In genomic region chr9:30480464-30480863, GRCm38 (mm10) we compare ENCODE assay signal across 8 mouse cellular contexts. TPM values are rescaled to one million over a fixed set of nuclear protein-coding genes. Genes with fewer than 3 reads are reported as not detected.
DNase-seq lines count a peak whose midpoint lies in the region; ATAC-seq lines count a peak whose summit lies in the region.

No protein-coding gene starts in this region.

- ATAC-seq in hindbrain, embryonic 12.5 days (ENCODE audit: low FRiP score), result peak; percentile 92

- H3K27ac ChIP-seq in hindbrain, embryonic 12.5 days, result no peak overlapping the region

- no peaks in the 10 kb centered on the region for H3K36me3 ChIP-seq in hindbrain, embryonic 12.5 days

- H3K27me3 ChIP-seq in hindbrain, embryonic 12.5 days, result no peaks in the 10 kb centered on the region

- 1% methylated on average over 6 of the region's 6 CpGs for WGBS in hindbrain, embryonic 12.5 days

- no peak overlapping the region for H3K4me3 ChIP-seq in hindbrain, embryonic 12.5 days

- H3K4me2 ChIP-seq in hindbrain, embryonic 12.5 days (replicated peaks), result no peak overlapping the region

- H3K9ac ChIP-seq in hindbrain, embryonic 12.5 days, result no peak overlapping the region

- H3K4me1 ChIP-seq in hindbrain, embryonic 12.5 days, result no peaks in the 10 kb centered on the region

- DNase-seq in NIH3T3 (ENCODE audit: low read depth), result peak; percentile 97
- DNase-seq in cerebellum, postnatal 10 days, result peak; percentile 97 to 99
- DNase-seq in frontal cortex, postnatal 10 days (ENCODE audit: low spot score in 2 of 2), result peak; percentile 79 to 92
- DNase-seq in layer of hippocampus, postnatal 10 days (ENCODE audit: low spot score in 2 of 2), result peak; percentile 98
- DNase-seq in lung, postnatal 10 days, result peak; percentile 95
- peak; percentile 99 for DNase-seq in retina, embryonic 14.5 days (ENCODE audit: low spot score)
- peak; percentile 78 to 80 for DNase-seq in thymus, postnatal 36 days

- no peaks in the 10 kb centered on the region for H3K9me3 ChIP-seq in hindbrain, embryonic 12.5 days (replicated peaks)

RNA-seq across cellular contexts. Expression of gene Snx19, which starts 53.6 kb away (rescaled TPM):
- 28.0 and 31.1 TPM in 2 replicates for polyA plus RNA-seq in hindbrain, embryonic 12.5 days (2016; fragmentation: Nextera tagmentation; extraction: Ambion mirVana)
- 10 to 100 TPM; 34.1 to 39.5 TPM for total RNA-seq in layer of hippocampus, postnatal 10 days (2021)
